Mouse (Mus musculus) MEL (cell line): ENCODE data around the gene Hace1. TPM values are rescaled to one million over a fixed set of nuclear protein-coding genes. Genes with fewer than 3 reads are reported as not detected.

ENCODE experiments used
- DNase-seq: peaks from one replicate; pipeline ENCODE4 v3.0.0; 2011; ENCODE audit warnings: low read depth, low spot score
- H3K27ac ChIP-seq: 2 replicates; pipeline ENCODE4 v1.5.1; 2012; ENCODE audit warnings: low read depth, mild to moderate bottlenecking, control low read depth, low read length, moderate library complexity; ENCODE audit not compliant: control insufficient read depth
- H3K27me3 ChIP-seq, 2 experiments: fragments of 150-350 bp in 1 of 2; sonication (generic) in 1 of 2; 2 replicates each; pipeline ENCODE4 v1.6.1; 2012; ENCODE audit warnings: low read length in 2 of 2, mild to moderate bottlenecking in 2 of 2, improper control_type of control experiment in 1 of 2, moderate library complexity in 1 of 2; ENCODE audit not compliant: insufficient read depth in 2 of 2, control insufficient read depth in 1 of 2
- H3K36me3 ChIP-seq, 2 experiments: 2 replicates each; pipeline ENCODE4 v1.6.1; 2012 to 2014; ENCODE audit warnings: low read length in 2 of 2, improper control_type of control experiment in 1 of 2, inconsistent platforms in 1 of 2, mild to moderate bottlenecking in 1 of 2; ENCODE audit not compliant: insufficient read depth in 2 of 2, control insufficient read depth in 1 of 2
- H3K4me1 ChIP-seq, 2 experiments: fragments of 150-350 bp in 1 of 2; sonication (generic) in 1 of 2; 2 replicates each; pipeline ENCODE4 v1.6.1; 2012; ENCODE audit warnings: low read length in 2 of 2, improper control_type of control experiment in 1 of 2, mild to moderate bottlenecking in 1 of 2; ENCODE audit not compliant: insufficient read depth in 2 of 2, control insufficient read depth in 1 of 2
- H3K4me3 ChIP-seq, 2 experiments: fragments of 150-350 bp in 1 of 2; sonication (generic) in 1 of 2; 2 replicates each; pipeline ENCODE4 v1.5.1; 2012; ENCODE audit warnings: low read depth in 2 of 2, low read length in 2 of 2, mild to moderate bottlenecking in 2 of 2, moderate library complexity in 2 of 2, control low read depth in 1 of 2, improper control_type of control experiment in 1 of 2; ENCODE audit not compliant: control insufficient read depth in 1 of 2, insufficient read depth in 1 of 2
- H3K79me2 ChIP-seq: 2 replicates; pipeline ENCODE4 v1.6.1; 2012; ENCODE audit warnings: mild to moderate bottlenecking, low read length, moderate library complexity; ENCODE audit not compliant: control insufficient read depth, poor library complexity, insufficient read depth
- H3K9ac ChIP-seq: 2 replicates; pipeline ENCODE4 v1.6.1; 2012; ENCODE audit warnings: low read depth, mild to moderate bottlenecking, control low read depth, low read length, moderate library complexity; ENCODE audit not compliant: control insufficient read depth, poor library complexity, severe bottlenecking
- H3K9me3 ChIP-seq: fragments of 150-350 bp; sonication (generic); replicated peaks from 2 replicates; pipeline ENCODE4 v1.6.1; 2012; ENCODE audit warnings: mild to moderate bottlenecking, low read length, improper control_type of control experiment, moderate library complexity; ENCODE audit not compliant: insufficient read depth
- BHLHE40 ChIP-seq: IDR thresholded peaks from 2 replicates; pipeline ENCODE4 v1.6.1; 2012; ENCODE audit warnings: low read depth, mild to moderate bottlenecking, inconsistent platforms, low read length, improper control_type of control experiment, borderline replicate concordance
- CTCF ChIP-seq, 3 experiments: IDR thresholded peaks in 2 of 3; conservative IDR thresholded peaks in 1 of 3; 2 replicates each; pipeline ENCODE4 v1.5.1; 2011 to 2012; ENCODE audit warnings: low read length in 3 of 3, low read depth in 2 of 3, mild to moderate bottlenecking in 2 of 3, improper control_type of control experiment in 1 of 3, inconsistent platforms in 1 of 3, mixed read lengths in 1 of 3, moderate library complexity in 1 of 3; ENCODE audit not compliant: control insufficient read depth in 1 of 3, insufficient read depth in 1 of 3, poor library complexity in 1 of 3, severe bottlenecking in 1 of 3
- EP300 ChIP-seq, 2 experiments: IDR thresholded peaks; 2 replicates each; pipeline ENCODE4 v1.6.1; 2011; ENCODE audit warnings: improper control_type of control experiment in 2 of 2, low read length in 2 of 2, low read depth in 1 of 2, mild to moderate bottlenecking in 1 of 2
- GATA1 ChIP-seq: IDR thresholded peaks from 2 replicates; pipeline ENCODE4 v1.6.1; 2011; ENCODE audit warnings: low read depth, low read length, improper control_type of control experiment
- MAFK ChIP-seq: IDR thresholded peaks from 2 replicates; pipeline ENCODE4 v1.6.1; 2011; ENCODE audit warnings: low read depth, mild to moderate bottlenecking, low read length, improper control_type of control experiment, borderline replicate concordance
- MAX ChIP-seq: IDR thresholded peaks from 2 replicates; pipeline ENCODE4 v1.6.1; 2011; ENCODE audit warnings: low read length, improper control_type of control experiment
- MXI1 ChIP-seq: IDR thresholded peaks from 2 replicates; pipeline ENCODE4 v1.6.1; 2011; ENCODE audit warnings: mild to moderate bottlenecking, low read depth, low read length, improper control_type of control experiment
- POLR2A ChIP-seq, 2 experiments: IDR thresholded peaks; 2 replicates each; pipeline ENCODE4 v1.6.1; 2011 to 2012; ENCODE audit warnings: low read length in 2 of 2, mild to moderate bottlenecking in 2 of 2, control low read depth in 1 of 2, improper control_type of control experiment in 1 of 2, low read depth in 1 of 2, moderate library complexity in 1 of 2; ENCODE audit not compliant: control insufficient read depth in 1 of 2, insufficient read depth in 1 of 2, poor library complexity in 1 of 2
- POLR2AphosphoS2 ChIP-seq: IDR thresholded peaks from 2 replicates; pipeline ENCODE4 v1.6.1; 2011; ENCODE audit warnings: low read length, improper control_type of control experiment
- POLR2AphosphoS5 ChIP-seq: IDR thresholded peaks from 2 replicates; pipeline ENCODE4 v1.6.1; 2012; ENCODE audit warnings: low read depth, borderline replicate concordance, mild to moderate bottlenecking, inconsistent platforms, low read length, moderate library complexity, mixed read lengths
- RCOR1 ChIP-seq: IDR thresholded peaks from 2 replicates; pipeline ENCODE4 v1.6.1; 2012; ENCODE audit warnings: low read depth, mild to moderate bottlenecking, inconsistent platforms, low read length, improper control_type of control experiment
- TBP ChIP-seq: IDR thresholded peaks from 2 replicates; pipeline ENCODE4 v1.8.0; 2011; ENCODE audit warnings: low read depth, low read length, improper control_type of control experiment
- TCF12 ChIP-seq: IDR thresholded peaks from 2 replicates; pipeline ENCODE4 v1.6.1; 2014; ENCODE audit warnings: low read depth, mild to moderate bottlenecking, inconsistent platforms, low read length, improper control_type of control experiment, moderate library complexity
- USF2 ChIP-seq, 2 experiments: IDR thresholded peaks; 2 replicates each; pipeline ENCODE4 v1.6.1; 2011 to 2012; ENCODE audit warnings: improper control_type of control experiment in 2 of 2, low read length in 2 of 2, borderline replicate concordance in 1 of 2, inconsistent platforms in 1 of 2, low read depth in 1 of 2, mild to moderate bottlenecking in 1 of 2; ENCODE audit not compliant: insufficient read depth in 1 of 2
- ZKSCAN1 ChIP-seq: IDR thresholded peaks from 2 replicates; pipeline ENCODE4 v1.6.1; 2012; ENCODE audit warnings: low read depth, mild to moderate bottlenecking, inconsistent platforms, low read length, improper control_type of control experiment, moderate library complexity
- polyA plus RNA-seq, 2 experiments: library from polyadenylated mRNA; stranded (reverse) in 1 of 2; unstranded in 1 of 2; fragments of >175 nt in 1 of 2; fragments of >200 nt in 1 of 2; gene quantifications; 2 replicates each; pipeline versions ENCODE4 v1.2.1 to v1.2.4; 2012; ENCODE audit warnings: low replicate concordance in 2 of 2, low read depth in 1 of 2; ENCODE audit not compliant: insufficient read length in 2 of 2, insufficient read depth in 1 of 2, missing spikeins in 1 of 2
- total RNA-seq: library from RNA; depleted of rRNA; stranded (reverse); fragments of 300-350 nt; gene quantifications from 2 replicates; pipeline ENCODE4 v1.2.3, GENCODE M21; 2012

The Hace1 gene
- total and polyA plus RNA-seq, 3 experiments: 7.6 to 10.1 TPM; not detected in 1

- TF ChIP-seq BHLHE40 (peak; percentile 73; the same call in 1 of the 2 replicates), POLR2AphosphoS5 (no peak), POLR2A (IDR thresholded peaks at IDR 0.05; ENCODE audit: control insufficient read depth in 1 of 2, insufficient read depth in 1 of 2, low read depth in 1 of 2, low read length in 2 of 2, poor library complexity in 1 of 2) (no peak), POLR2AphosphoS2 (peak; percentile 65; the same call in 1 of the 2 replicates), MAFK (peak; percentile 50; the same call in 1 of the 2 replicates), USF2 (IDR thresholded peaks at IDR 0.05; ENCODE audit: borderline replicate concordance in 1 of 2, insufficient read depth in 1 of 2, low read depth in 1 of 2, low read length in 2 of 2) (no peak), CTCF (IDR thresholded peaks at IDR 0.05 in 2 of 3, conservative IDR thresholded peaks at IDR 0.05 in 1 of 3; ENCODE audit: control insufficient read depth in 1 of 3, insufficient read depth in 1 of 3, low read depth in 2 of 3, low read length in 3 of 3, poor library complexity in 1 of 3, severe bottlenecking in 1 of 3) (no peak), TBP (peak; percentile 61; the same call in 1 of the 2 replicates), RCOR1 (peak; percentile 90), TCF12 (peak; percentile 99), MAX (peak; percentile 66), EP300 (IDR thresholded peaks at IDR 0.05; ENCODE audit: low read depth in 1 of 2, low read length in 2 of 2) (peak; percentile 98 to 99)
Measured at GRCm38 (mm10) chr10:45584311-45585102, 6.9 kb downstream of the Hace1 start (continued).

DNA sequence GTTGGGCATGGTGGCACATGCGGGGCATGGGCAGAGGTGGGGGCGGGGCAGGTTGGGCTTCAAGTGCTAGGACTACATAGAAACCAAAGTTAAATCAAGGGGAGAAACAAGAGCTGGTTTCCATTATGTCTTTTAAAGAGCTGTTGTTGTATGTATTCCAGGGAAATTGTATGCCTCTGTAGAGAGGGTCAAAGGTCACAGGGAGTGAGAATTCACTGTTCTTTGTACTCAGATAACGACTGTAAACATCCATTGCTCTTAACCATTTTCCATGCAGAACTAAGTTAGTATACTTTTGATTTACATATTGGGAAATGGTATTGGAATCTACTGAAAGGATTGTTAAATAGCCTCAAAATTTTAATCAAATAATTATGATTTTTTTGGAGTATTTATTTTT, 28.2 kb downstream of the Hace1 start:
- no peak for DNase-seq
- Histone ChIP-seq H3K27me3 (no peaks in the 10 kb centered on the region), H3K79me2 (no peaks in the 10 kb centered on the region), H3K9ac (no peak overlapping the region), H3K9me3 (no peaks in the 10 kb centered on the region), H3K36me3 (peaks cover 2 to 6% of the 10 kb centered on the region in 2 experiments; a peak in 3 of 4 replicates), H3K4me3 (no peak overlapping the region), H3K27ac (no peak overlapping the region), H3K4me1 (peaks cover under 1 to 3% of the 10 kb centered on the region in 2 experiments; a peak in 2 of 4 replicates)
- no peak for TF ChIP-seq MXI1

DNA sequence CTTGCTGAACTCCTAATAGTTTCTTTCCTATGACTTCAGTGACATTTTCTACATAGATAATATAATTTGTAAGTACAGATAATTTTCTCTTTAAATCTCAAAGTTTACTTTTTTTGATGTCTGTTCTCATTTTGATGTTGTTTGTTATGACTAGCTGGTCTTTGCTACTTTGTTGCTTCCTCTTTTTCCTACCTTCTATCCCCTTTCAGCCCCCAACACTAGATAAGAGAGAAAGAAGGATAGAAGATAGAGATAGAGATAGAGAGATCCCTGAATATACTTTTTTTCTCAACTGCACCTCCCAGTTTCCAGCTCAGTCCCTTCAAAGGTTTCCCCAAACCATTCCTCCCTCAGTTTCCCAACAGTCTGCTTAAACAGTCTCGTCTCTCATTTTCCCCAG, 33.1 kb downstream of the Hace1 start:
- peak; percentile 74 for TF ChIP-seq GATA1
- TF ChIP-seq EP300 (IDR thresholded peaks at IDR 0.05; ENCODE audit: low read depth in 1 of 2, low read length in 2 of 2): peak; percentile 18 to 54; a peak in 2 of 4 replicates
- TF ChIP-seq ZKSCAN1: no peak
- no peak for TF ChIP-seq POLR2AphosphoS5
- Histone ChIP-seq H3K4me1 (peaks cover 2 to 3% of the 10 kb centered on the region in 2 experiments; a peak in 2 of 4 replicates), H3K36me3 (peaks cover 3 to 9% of the 10 kb centered on the region in 2 experiments), H3K27ac (no peak overlapping the region), H3K4me3 (no peak overlapping the region), H3K9ac (no peak overlapping the region), H3K79me2 (no peaks in the 10 kb centered on the region), H3K27me3 (no peaks in the 10 kb centered on the region), H3K9me3 (no peaks in the 10 kb centered on the region)
- DNase-seq: peak; percentile 14
